Mouse (Mus musculus) forebrain, embryonic 14.5 days (tissue): ENCODE results near the gene Gcm2. TPM values are rescaled to one million over a fixed set of nuclear protein-coding genes. Genes with fewer than 3 reads are reported as not detected.

ENCODE experiments used
- ATAC-seq: fragments of 200-750 bp; cut with Nextera tagmentation; 2 replicates; pipeline ENCODE4 v1.8.0; 2017; ENCODE audit warnings: mild to moderate bottlenecking, moderate library complexity
- DNase-seq: peaks from one replicate; pipeline ENCODE4 v3.0.0-alpha.2; 2015; ENCODE audit warnings: low spot score
- H3K27ac ChIP-seq: fragments of 300-500 bp; sonication (generic); 2 replicates; pipeline ENCODE4 v1.5.1; 2014; ENCODE audit warnings: low read depth, mild to moderate bottlenecking, control low read depth, low read length, moderate library complexity
- H3K27me3 ChIP-seq: fragments of 300-500 bp; sonication (generic); replicated peaks from 2 replicates; pipeline ENCODE4 v1.6.1; 2014; ENCODE audit warnings: low read length, control low read depth, mixed read lengths; ENCODE audit not compliant: control insufficient read depth, insufficient read depth
- H3K36me3 ChIP-seq: fragments of 300-500 bp; sonication (generic); 2 replicates; pipeline ENCODE4 v1.6.1; 2014; ENCODE audit warnings: low read length, control low read depth; ENCODE audit not compliant: control insufficient read depth, insufficient read depth
- H3K4me1 ChIP-seq: fragments of 300-500 bp; sonication (generic); 2 replicates; pipeline ENCODE4 v1.6.1; 2014; ENCODE audit warnings: antibody characterized with exemption, low read length, control low read depth; ENCODE audit not compliant: control insufficient read depth, insufficient read depth
- H3K4me2 ChIP-seq: fragments of 300-500 bp; sonication (generic); 2 replicates; pipeline ENCODE4 v1.6.1; 2014; ENCODE audit warnings: mild to moderate bottlenecking, control low read depth, low read length
- H3K4me3 ChIP-seq: fragments of 300-500 bp; sonication (generic); 2 replicates; pipeline ENCODE4 v1.5.1; 2014; ENCODE audit warnings: low read depth, low read length, control low read depth
- H3K9ac ChIP-seq: fragments of 300-500 bp; sonication (generic); 2 replicates; pipeline ENCODE4 v1.6.1; 2014; ENCODE audit warnings: mild to moderate bottlenecking, low read length, control low read depth, moderate library complexity
- H3K9me3 ChIP-seq: fragments of 300-500 bp; sonication (generic); replicated peaks from 2 replicates; pipeline ENCODE4 v1.6.1; 2016; ENCODE audit warnings: low read length, control low read depth, mixed read lengths; ENCODE audit not compliant: control insufficient read depth
- WGBS: fragments of 180-500 bp; shearing (Covaris S2); extraction: QIAGEN DNeasy Blood & Tissue Kit; methylation state at CpG from one replicate; pipeline ENCODE4 v1.1.7; 2014; 5-methylcytosine and 5-hydroxymethylcytosine counted together
- polyA plus RNA-seq: library from polyadenylated mRNA; unstranded; fragments of >200 nt; fragmentation: Nextera tagmentation; extraction: Ambion mirVana; gene quantifications from 2 replicates; pipeline ENCODE4 v1.2.1, GENCODE M21; 2014

Gene Gcm2
- polyA plus RNA-seq, 1 experiment from 2014 or later, result not detected

DNA sequence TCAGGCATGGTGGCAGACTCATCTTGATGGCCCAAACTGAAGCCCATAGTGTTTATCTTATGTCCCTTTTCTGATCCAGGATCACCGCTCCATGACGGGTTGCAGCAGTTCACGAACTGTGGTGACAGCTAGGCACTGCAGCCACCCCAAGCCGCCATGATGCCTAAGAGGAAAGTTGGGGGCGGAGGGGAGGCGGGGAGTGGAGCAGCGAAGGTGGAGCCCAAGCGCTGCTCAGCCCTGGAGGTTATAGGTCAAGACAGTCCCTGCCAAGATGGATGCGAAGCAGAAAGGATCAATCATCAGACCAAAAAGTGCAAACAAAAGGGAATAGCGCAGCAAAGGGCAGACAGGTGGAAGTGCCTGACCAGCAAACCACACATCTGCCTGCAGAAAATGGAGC lies 19.6 kb downstream of the Gcm2 start:
- no peak for ATAC-seq
- Histone ChIP-seq H3K36me3 (no peaks in the 10 kb centered on the region), H3K9me3 (no peaks in the 10 kb centered on the region), H3K4me2 (no peak overlapping the region), H3K27ac (no peak overlapping the region), H3K4me1 (no peaks in the 10 kb centered on the region), H3K27me3 (no peaks in the 10 kb centered on the region), H3K4me3 (no peak overlapping the region), H3K9ac (no peak overlapping the region)
- DNase-seq, result no peak
- 48% methylated on average over 10 of the region's 10 CpGs for WGBS

DNA sequence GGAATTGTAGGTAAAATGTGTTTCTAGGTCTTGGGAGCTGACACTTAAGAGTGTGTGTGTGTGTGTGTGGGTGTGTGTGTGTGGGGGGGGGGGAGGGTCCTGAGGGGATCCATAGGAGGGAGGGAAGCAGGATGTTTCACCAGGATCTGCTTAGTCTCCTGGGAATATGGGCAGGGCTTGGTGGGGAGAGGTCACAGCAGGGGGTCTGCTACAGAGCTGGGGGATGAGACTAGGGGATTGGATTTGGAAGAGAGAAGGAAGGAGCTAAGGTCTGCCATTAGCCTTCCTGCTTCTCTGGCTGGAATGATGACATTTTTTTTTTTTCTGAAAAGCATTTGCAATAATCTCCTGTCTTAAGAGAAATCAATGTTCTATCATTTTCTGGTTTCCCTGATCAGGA lies 22.1 kb downstream of the Gcm2 start:
- Histone ChIP-seq H3K27me3 (no peaks in the 10 kb centered on the region), H3K4me3 (no peak overlapping the region), H3K27ac (no peak overlapping the region), H3K4me1 (no peaks in the 10 kb centered on the region), H3K9ac (no peak overlapping the region), H3K9me3 (no peaks in the 10 kb centered on the region), H3K4me2 (no peak overlapping the region), H3K36me3 (no peaks in the 10 kb centered on the region)
- DNase-seq (no peak), ATAC-seq (no peak)

DNA sequence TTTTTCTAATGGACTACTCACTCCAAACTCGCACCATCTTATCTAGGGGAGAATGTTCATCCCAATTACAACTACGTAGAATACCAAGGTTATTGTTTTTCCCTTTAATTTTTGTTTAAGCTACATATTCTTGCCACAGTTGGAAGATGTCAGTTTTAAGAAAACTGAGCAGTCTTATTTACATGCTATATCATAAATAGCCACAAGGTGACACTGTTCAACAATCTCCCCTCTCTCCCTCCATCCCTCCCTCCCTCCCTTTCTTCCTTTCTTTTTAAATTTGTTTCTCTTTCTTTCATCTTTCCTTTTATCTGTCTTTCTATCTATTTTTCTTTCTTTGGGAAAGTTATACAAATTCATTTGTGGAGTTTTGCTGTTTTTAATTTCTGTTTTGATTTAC lies 25.7 kb downstream of the Gcm2 start:
- Histone ChIP-seq H3K9ac (no peak overlapping the region), H3K27me3 (no peaks in the 10 kb centered on the region; the same call in 1 of the 2 replicates), H3K4me3 (no peak overlapping the region), H3K36me3 (no peaks in the 10 kb centered on the region), H3K4me2 (no peak overlapping the region), H3K27ac (no peak overlapping the region), H3K9me3 (no peaks in the 10 kb centered on the region), H3K4me1 (no peaks in the 10 kb centered on the region)
- no peak for ATAC-seq
- 19% methylated on average over 2 of the region's 2 CpGs for WGBS
- peak; percentile 59 for DNase-seq

DNA sequence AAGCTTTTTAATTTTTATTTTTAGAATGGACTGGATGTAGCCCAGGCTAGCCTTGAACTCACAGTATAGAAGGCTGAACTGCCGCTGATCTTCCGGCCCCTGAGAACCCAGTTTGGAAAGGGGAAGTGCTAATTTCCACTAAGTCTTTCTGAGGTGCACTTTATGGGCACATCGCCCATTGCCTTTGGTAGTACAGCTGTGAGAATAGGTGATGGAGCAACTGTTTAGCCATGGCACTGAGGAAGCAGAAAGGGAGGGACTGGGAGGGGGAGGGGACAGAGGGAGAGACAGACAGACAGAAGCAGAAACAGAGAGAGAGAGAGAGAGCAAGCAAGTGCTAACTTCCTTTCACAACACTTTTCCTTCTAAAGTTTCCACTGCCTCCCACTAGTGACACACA lies 26.3 kb downstream of the Gcm2 start:
- no peak overlapping the region for H3K4me2 ChIP-seq
- H3K36me3 ChIP-seq, result no peaks in the 10 kb centered on the region
- H3K9me3 ChIP-seq, result no peaks in the 10 kb centered on the region
- H3K9ac ChIP-seq, result no peak overlapping the region
- WGBS, result 89% methylated on average over 3 of the region's 3 CpGs
- H3K27ac ChIP-seq, result no peak overlapping the region
- no peaks in the 10 kb centered on the region for H3K4me1 ChIP-seq
- ATAC-seq (no peak), DNase-seq (no peak)
- no peak overlapping the region for H3K4me3 ChIP-seq
- H3K27me3 ChIP-seq, result no peaks in the 10 kb centered on the region; the same call in 1 of the 2 replicates

DNA sequence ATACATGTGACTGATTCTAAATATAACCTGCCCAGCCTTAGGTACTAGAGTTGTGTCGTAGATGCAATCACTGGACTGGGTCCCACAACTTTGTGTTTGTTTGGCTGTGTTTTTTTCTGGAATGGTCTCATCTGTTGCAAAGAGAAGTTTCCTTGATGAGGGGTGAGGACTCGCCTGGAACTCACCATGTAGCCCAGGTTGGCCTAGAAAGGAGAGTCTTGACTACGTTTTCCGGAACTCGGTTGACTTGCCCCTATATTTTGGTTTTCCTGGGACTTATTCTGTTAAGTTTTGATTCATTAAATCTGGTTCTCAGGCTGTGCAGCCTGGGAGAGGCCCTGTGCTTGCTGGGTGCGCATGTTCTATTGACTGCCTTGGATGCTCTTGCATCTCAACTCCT lies 30.1 kb downstream of the Gcm2 start:
- Histone ChIP-seq H3K9ac (no peak overlapping the region), H3K4me3 (no peak overlapping the region), H3K9me3 (no peaks in the 10 kb centered on the region), H3K27me3 (peaks cover 6% of the 10 kb centered on the region; the same call in 1 of the 2 replicates), H3K4me1 (0 out of 2 replicates have a peak, but pooled peaks cover 4% of the 10 kb centered on the region), H3K27ac (no peak overlapping the region), H3K4me2 (no peak overlapping the region), H3K36me3 (no peaks in the 10 kb centered on the region)
- WGBS, result 92% methylated on average over 6 of the region's 6 CpGs
- ATAC-seq, result no peak
- no peak for DNase-seq

DNA sequence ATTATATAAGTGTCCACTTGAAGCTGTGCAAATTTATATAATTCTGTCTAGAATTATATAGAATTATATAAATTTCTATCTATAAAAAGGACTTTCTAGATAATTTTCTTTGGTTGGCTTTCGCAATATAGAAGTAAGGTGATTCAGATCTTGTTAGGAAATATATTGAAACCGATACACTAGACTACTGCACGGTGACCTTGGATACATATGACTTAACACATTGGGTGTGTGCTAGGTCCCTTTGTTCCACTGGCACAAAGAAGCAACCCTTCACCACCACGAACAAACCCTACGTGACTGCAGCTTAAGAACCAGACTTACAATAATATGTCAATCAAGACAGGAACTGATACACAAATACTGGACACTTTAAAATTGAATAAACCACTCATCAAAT lies 31.0 kb downstream of the Gcm2 start:
- no peak for ATAC-seq
- peak overlapping the region; percentile 73; the same call in 1 of the 2 replicates for H3K4me2 ChIP-seq
- 48% methylated on average over 5 of the region's 5 CpGs for WGBS
- DNase-seq, result no peak
- no peak overlapping the region for H3K4me3 ChIP-seq
- no peak overlapping the region for H3K9ac ChIP-seq
- peaks cover 6% of the 10 kb centered on the region; the same call in 1 of the 2 replicates for H3K27me3 ChIP-seq
- H3K9me3 ChIP-seq, result no peaks in the 10 kb centered on the region
- 0 out of 2 replicates have a peak, but pooled peaks cover 4% of the 10 kb centered on the region for H3K4me1 ChIP-seq
- no peak overlapping the region for H3K27ac ChIP-seq
- no peaks in the 10 kb centered on the region for H3K36me3 ChIP-seq

DNA sequence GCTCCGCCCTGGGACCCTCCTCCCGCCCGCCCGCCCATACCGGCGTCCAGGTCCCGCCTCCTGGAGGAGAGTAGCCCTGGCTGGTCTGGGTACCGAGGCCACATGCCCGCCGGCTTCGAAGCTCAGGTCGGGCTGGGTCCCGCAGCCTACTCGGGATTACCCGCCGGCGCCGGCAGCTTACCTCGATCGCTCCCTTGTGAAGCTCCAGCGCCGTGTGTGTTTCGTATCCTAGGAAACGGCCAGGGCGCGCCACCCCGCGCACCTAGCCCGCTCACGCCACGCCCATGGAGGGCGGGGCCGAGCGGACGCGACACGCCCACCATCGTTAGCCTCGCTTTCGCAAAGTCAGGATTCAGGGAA lies 31.4 kb downstream of the Gcm2 start, which contains the start of gene Mak:
Mak (minus strand) TSS at position 286 of the 360 bp plus-strand sequence.
- H3K4me1 ChIP-seq, result 0 out of 2 replicates have a peak, but pooled peaks cover 4% of the 10 kb centered on the region
- H3K4me2 ChIP-seq, result peak within 1 kb of the TSS; percentile 73
- no peaks in the 10 kb centered on the region for H3K36me3 ChIP-seq
- H3K27me3 ChIP-seq, result peaks cover 6% of the 10 kb centered on the region; the same call in 1 of the 2 replicates
- no peak within 1 kb of the TSS for H3K27ac ChIP-seq
- H3K9ac ChIP-seq, result peak within 1 kb of the TSS; percentile 46
- ATAC-seq (peak; percentile 93), DNase-seq (peak; percentile 82)
- peak within 1 kb of the TSS; percentile 35 for H3K4me3 ChIP-seq
- under 1% methylated on average over 28 of the region's 40 CpGs for WGBS
- no peaks in the 10 kb centered on the region for H3K9me3 ChIP-seq

DNA sequence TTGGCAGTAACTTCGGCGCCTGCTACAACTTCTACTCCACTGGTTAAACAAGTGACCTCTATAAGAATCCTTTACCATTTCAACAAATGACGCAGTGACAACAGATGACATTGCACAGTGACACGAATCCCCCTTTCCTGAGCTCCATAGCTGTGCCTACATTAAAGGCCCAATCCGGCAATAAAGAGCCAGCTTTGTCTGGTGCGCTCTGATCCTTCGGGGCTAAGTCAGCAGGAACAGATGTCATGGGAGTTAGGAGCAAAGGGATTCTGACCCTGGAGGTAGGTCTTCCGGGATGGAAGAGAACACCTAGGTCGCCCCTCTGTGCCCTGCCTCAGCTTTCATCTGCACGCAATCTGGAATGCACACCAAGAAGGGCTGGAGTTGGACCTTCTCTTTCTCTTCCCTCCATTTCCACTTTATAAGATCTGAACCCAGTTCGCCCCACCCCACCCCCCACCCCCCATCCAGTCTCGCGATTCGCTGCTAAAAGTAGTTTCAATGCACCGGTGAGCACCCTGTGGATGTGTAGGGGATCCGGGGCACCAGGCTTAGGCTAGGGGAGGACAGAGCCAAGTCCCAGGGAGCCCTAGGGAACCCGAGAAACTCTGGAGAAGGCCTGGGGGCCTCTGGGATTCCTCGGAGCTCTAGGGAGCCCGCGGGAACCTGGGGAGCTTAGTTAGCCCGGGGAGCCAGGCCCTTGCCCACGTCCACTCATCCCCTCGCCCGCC lies 32.0 kb downstream of the Gcm2 start:
- H3K9ac ChIP-seq, result peak overlapping the region; percentile 46
- ATAC-seq (peak; percentile 56; the same call in 1 of the 2 replicates), DNase-seq (peak; percentile 12)
- H3K4me2 ChIP-seq, result peak overlapping the region; percentile 73
- H3K27ac ChIP-seq, result no peak overlapping the region
- H3K27me3 ChIP-seq, result peaks cover 6% of the 10 kb centered on the region; the same call in 1 of the 2 replicates
- 7% methylated on average over 22 of the region's 24 CpGs for WGBS
- H3K36me3 ChIP-seq, result no peaks in the 10 kb centered on the region
- H3K9me3 ChIP-seq, result no peaks in the 10 kb centered on the region
- 0 out of 2 replicates have a peak, but pooled peaks cover 4% of the 10 kb centered on the region for H3K4me1 ChIP-seq
- peak overlapping the region; percentile 35 for H3K4me3 ChIP-seq

DNA sequence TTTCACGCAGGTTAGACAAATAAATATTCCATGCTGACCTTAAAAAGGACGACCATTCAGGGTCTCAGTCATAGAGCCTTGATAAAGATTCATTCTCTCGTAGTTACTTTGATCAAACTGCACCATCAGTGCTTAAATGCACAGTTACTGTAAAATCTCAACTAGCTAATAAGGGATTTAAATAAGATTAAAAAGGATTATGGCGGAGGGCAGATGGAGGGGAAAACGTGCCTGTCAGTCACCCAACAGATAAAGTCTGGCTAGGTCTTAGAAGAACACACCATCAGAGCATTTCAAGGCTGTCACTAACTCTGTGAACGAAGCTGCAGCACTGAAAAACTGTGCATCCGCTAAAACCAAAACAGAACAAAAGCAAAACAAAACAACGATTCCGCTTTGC lies 32.9 kb downstream of the Gcm2 start:
- Histone ChIP-seq H3K27me3 (peaks cover 6% of the 10 kb centered on the region; the same call in 1 of the 2 replicates), H3K27ac (no peak overlapping the region), H3K9me3 (no peaks in the 10 kb centered on the region), H3K9ac (no peak overlapping the region), H3K4me1 (0 out of 2 replicates have a peak, but pooled peaks cover 4% of the 10 kb centered on the region), H3K4me2 (no peak overlapping the region), H3K36me3 (no peaks in the 10 kb centered on the region), H3K4me3 (no peak overlapping the region)
- WGBS, result 37% methylated on average over 9 of the region's 9 CpGs
- ATAC-seq (no peak), DNase-seq (peak; percentile 22)
